Mouse (Mus musculus) heart, postnatal 0 days (tissue): Measurements from ENCODE around the gene Upb1.

Experiments used
- CTCF ChIP-seq: IDR thresholded peaks from 2 replicates; pipeline ENCODE4 v1.5.1; 2016; ENCODE audit warnings: antibody characterized with exemption, control low read depth, low read depth
- EP300 ChIP-seq: IDR thresholded peaks from 2 replicates; pipeline ENCODE4 v1.6.1; 2016; ENCODE audit warnings: antibody characterized with exemption, low read depth

GRCm38 (mm10) chr10:75465781-75466550 is 65.1 kb downstream of the Upb1 start:
- no peak for TF ChIP-seq CTCF
- no peak for TF ChIP-seq EP300
